Mouse (Mus musculus) left cerebral cortex, adult 2 months (tissue): ENCODE measurements around the gene Slc16a1. TPM values are rescaled to one million over a fixed set of nuclear protein-coding genes. Genes with fewer than 3 reads are reported as not detected.
A peak's percentile ranks its signal among the peaks of the same experiment; 100 is the strongest.

ENCODE experiments used
- DNase-seq, 2 experiments: peaks; one replicate each; pipeline ENCODE4 v3.0.0; 2021 to 2022; ENCODE audit warnings: low spot score in 2 of 2, mixed read lengths in 1 of 2; ENCODE audit errors: extremely low spot score in 1 of 2
- H3K27ac ChIP-seq: fragments of 200-600 bp; 2 replicates; pipeline ENCODE4 v1.8.1; 2022
- H3K4me3 ChIP-seq: fragments of 200-600 bp; 2 replicates; pipeline ENCODE4 v1.8.1; 2022
- CTCF ChIP-seq: fragments of 200-600 bp; IDR thresholded peaks from 2 replicates; pipeline ENCODE4 v1.8.1; 2022; ENCODE audit warnings: antibody characterized with exemption, mild to moderate bottlenecking, moderate library complexity
- intact Hi-C: fragments of 180-260 bp; cut with DNase I; formaldehyde crosslinking; loops from one replicate; pipeline ENCODE4 v1.15.1; 2025
- total RNA-seq, 2 experiments: library from RNA; stranded (reverse); gene quantifications; 2 replicates each; pipeline ENCODE4 v1.2.3; 2021

Slc16a1 gene
- total RNA-seq, 2 experiments from 2014 or later: 16.7 to 17.9 TPM

DNA sequence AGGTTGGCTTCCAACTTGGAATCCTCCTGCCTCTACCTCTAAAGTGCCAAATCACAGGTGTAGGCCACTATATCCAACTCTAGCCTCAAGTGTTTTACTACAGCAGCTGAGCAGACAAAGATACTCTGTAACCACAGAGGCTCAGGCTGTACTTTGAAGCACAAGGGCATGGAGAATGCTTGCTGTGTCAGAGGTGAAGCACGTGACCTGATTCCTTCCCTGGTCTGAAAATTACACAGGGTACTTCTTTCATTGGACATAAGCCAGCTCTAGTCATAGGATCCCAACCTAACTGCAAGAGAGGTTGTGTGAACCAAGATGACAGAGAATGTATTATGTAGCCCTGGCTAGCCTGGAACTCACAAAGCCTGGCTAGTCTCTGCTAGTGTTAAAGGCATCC, 24.4 kb upstream of the Slc16a1 start:
- DNase-seq: no peak

DNA sequence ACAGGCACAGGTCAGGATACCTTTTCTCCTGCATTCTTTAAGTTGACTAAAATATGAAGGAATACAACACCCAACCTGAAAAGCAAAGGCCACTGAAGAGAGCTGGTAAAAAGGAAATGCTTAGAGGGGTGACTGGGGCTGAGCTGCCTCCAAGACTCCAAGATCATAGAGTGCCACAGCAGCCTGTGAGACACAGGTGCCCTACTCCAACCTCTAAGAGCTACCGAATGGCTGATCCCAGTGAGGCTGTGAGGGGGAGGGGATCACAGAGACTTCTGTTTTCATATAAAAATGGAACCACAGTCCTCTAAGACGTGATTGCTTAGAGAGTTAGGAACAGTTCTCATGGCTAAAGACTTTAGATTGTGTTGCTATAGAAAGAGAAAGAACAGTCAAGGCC, 23.3 kb upstream of the Slc16a1 start:
- no peak for DNase-seq

More for the DNA sequence above, 24.4 kb upstream of the Slc16a1 start:
- intact Hi-C loops: no loop called here
- Histone ChIP-seq H3K4me3 (no peak overlapping the region), H3K27ac (no peak overlapping the region)
- no peak for TF ChIP-seq CTCF

DNA sequence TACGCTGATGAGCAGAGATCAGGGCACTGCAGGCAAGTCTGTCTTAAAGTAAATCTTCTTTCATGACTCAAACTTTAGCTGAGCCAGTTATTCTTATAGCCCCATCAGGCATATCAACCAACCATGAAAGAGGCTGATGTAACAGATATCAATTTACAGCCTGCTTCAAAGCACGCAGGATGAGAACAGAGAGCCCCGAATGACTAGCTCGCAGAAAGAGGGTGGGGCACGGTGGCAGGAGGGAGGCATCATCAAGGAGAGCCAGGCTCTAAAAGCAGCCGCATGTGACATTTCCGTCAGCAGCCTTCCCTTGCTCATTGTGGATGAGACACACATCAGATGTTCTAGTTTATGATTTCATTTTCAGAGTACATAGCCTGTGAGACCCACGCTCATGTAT, 22.3 kb upstream of the Slc16a1 start:
- peak; percentile 31 to 50 for DNase-seq
- intact Hi-C loops: no loop called here
- H3K4me3 ChIP-seq: no peak overlapping the region
- peak overlapping the region; percentile 40; the same call in 1 of the 2 replicates for H3K27ac ChIP-seq
- no peak for TF ChIP-seq CTCF

More for the DNA sequence above, 23.3 kb upstream of the Slc16a1 start:
- no peak overlapping the region for H3K4me3 ChIP-seq
- TF ChIP-seq CTCF: no peak
- intact Hi-C loops: no loop called here
- H3K27ac ChIP-seq: no peak overlapping the region; the same call in 1 of the 2 replicates

DNA sequence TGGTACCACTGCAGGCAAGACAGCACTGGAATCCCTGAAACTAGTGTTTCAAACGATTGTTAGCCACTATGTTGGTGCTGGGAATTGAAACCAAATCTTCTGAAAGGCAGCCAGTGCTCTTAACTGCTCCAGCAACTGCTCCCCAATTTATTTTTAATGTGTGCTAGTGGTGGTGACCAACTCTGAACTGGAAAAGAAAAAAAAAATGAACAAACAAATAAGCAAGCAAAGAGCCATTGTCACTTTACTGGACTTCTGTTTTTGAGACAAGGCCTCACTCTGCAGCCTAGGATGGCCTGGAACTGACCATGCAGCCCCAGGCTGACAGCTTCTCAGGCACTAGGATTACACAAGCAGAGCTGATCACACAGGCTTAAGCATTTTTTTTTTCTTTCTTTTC, 16.6 kb upstream of the Slc16a1 start:
- no peak overlapping the region for H3K27ac ChIP-seq
- TF ChIP-seq CTCF: no peak
- no peak overlapping the region for H3K4me3 ChIP-seq
- intact Hi-C loops: no loop called here
- DNase-seq: no peak

DNA sequence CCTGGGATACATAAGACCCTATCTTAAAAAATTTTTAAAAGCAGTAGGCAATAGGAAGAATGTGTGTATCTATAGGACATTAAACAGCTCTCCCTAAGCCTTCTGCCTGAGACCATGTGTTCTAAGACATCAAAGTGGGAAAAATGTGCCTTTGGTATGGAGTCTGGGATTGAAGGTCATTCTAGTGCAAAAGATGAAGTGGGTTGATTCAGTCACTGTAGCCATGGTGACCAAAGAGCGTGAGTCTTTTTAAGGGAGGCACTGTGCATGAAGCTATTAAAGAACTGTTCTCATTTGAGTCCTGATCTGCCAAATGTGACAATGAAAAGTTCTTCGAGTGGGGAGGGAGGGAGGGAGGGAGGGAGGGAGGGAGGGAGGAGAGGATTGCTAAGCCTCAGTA, 8.7 kb upstream of the Slc16a1 start:
- no peak for TF ChIP-seq CTCF
- H3K27ac ChIP-seq: no peak overlapping the region
- intact Hi-C loops: no loop called here
- no peak for DNase-seq
- H3K4me3 ChIP-seq: no peak overlapping the region

DNA sequence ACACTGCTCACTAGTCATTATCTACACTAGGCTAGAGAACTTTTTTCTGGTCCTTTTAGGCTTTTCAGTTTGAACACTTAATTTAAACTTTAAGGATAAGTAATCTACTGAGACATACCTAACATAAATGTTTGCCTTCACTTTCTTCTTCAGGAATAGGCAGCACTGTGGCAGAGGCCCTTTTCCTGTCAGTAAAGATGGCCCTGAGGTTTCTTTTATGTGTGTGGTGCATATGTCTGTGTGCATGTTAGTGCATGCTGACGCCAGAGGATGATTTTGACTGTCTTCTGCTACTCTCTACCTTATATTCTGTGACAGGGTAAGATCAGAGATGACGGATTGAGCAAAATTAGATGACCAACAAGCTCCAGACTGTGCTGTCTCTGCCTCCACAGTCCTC, 7.5 kb upstream of the Slc16a1 start:
- H3K27ac ChIP-seq: no peak overlapping the region
- no peak for DNase-seq
- H3K4me3 ChIP-seq: no peak overlapping the region
- intact Hi-C loops: no loop called here
- TF ChIP-seq CTCF: no peak

DNA sequence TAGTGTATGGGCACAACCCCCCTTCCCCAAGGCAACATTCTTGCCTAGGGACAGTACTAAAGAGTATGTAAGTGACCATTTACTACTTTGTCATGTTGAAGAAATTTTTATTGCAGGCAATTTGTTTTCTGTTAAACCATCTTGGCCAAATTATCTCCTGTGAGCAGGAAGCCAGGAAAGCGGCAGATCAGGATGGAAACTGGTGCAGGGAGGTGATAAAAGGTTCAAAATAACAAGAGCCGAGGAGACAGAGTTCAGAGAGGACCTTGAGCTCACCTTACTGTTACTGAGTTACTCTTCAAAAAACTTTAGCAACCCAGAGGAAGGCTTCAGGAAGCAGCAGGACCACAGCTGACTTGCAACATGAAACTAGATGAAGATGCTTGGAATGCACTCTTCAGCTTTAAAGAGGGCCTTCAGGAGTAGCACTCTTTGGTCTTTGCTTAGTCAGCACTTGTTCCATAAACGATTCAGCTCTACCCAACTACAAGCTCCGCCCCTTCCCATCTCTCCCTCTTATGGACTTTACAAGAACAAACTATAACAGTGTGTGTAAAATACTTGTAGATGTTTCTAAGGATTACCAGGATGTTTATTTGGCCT, 5.8 kb upstream of the Slc16a1 start:
- no peak for DNase-seq
- intact Hi-C loops: no loop called here
- no peak overlapping the region for H3K27ac ChIP-seq
- TF ChIP-seq CTCF: no peak
- no peak overlapping the region for H3K4me3 ChIP-seq

DNA sequence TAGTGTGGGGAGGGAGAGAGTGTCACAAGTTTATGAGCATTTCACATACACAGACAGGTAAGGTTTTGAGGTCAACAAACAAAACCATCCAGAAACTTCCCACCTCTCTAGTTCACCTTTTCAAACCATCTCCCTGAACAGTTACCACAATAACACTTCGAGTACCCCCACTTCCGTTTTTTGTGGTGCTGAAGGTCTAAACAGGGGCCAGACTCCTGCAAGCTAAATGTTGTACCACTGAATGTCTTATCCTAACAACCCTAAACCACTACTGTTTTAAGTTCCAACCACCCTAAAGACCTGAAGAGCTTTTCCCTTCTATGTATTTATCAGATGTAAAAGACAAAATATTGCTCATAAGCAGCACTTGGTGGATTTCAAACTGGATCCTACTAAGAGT, 2.0 kb upstream of the Slc16a1 start:
- no peak for TF ChIP-seq CTCF
- DNase-seq: no peak
- Histone ChIP-seq H3K4me3 (no peak overlapping the region), H3K27ac (no peak overlapping the region)
- intact Hi-C loops: loop anchor here (5.0 kb wide), 1 partner anchor 39 kb away; no protein-coding TSS in a partner anchor

DNA sequence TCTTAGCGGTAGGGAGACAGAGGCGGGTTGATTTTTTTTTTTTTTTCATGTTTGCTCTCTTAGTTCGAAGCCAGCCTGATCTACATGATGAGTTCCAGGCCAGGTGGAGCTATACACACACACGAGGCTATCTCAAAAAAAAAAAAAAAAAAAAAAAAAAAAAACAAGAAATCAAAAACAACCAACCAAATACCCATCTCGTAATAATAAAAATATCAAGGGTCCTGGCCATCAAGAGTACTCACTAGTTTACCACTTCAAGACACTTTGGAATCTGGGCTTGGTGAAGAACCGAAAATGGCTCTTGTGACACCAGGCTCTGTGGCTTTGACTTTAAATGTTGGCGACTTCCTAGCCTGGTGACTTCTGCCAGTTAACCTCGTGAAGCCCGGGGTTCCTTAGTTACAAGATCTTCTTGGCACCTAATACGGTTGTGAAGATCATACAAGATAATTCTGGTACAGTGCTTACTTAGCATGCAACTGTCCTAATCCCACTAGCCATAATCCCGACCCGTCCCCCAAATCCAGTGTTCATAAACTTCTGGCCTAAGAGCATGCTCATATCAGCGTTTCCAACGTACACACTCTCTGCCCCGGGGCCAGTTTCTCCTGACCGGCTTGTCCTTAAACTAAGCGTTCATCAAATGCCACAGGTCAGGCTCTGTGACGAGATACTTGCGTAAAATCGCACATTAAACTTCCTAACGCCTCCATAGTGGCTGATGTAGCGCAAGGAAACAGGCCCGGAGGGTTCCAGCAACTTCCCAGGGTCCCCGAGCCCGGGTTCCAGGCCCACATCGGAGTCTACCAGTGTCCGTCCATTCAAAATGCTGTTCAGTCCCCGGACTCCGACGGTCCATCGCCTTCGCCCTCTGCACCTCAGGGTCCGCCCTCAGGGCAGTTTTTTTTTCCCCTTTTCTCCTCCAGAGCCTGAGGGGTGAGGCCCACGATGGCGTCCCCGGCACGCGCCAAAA, 753 bp upstream of the Slc16a1 start:
- Histone ChIP-seq H3K4me3 (peak overlapping the region; percentile 81), H3K27ac (peak overlapping the region; percentile 97)
- DNase-seq: peak in 1 of 2 experiments; percentile 41
- intact Hi-C loops: loop anchor here (2.0 to 5.0 kb wide), 3 partner anchors 40 to 127 kb away; partner anchors contain the start of gene Lrig2
- no peak for TF ChIP-seq CTCF

DNA sequence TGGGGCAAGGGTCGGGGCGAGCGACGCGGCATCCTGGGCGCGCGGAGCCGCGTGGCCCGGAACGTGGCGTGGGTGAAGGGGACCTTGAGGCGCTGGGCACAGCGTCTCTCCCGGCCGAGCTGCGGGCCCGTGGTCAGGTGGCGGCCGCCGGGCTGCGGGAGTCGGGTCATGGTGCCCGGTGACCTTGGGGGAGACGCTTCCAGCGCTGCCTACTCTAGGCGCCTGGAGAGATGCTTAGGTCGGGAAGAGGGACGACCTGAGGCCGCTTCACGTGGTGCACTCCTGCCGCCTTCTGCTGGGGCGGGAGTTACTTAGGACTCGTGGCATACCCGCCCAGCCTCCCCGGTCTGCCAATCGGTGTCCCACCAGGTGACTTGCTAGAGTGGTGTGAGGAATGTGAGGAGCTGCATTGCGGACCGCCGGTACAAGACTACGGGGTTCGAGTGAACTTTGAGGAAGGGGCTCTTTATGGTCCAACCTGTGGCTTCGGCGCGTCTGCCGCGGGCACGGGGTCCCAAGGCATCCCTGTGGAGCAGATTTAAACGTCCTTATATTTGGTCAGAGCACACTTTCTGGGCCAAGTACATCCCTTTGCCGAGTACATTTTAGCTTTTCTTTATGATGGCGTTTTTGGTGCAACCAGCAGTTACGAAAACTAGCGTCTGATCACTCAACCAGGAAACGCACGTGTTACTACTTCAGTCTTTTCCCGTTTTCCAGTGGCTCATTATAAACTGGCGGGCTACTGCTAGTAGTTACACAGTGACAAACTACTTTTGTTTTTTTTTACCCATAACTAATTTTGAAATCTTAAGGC, 672 bp downstream of the Slc16a1 start:
- H3K4me3 ChIP-seq: peak overlapping the region; percentile 81
- DNase-seq: peak; percentile 48 to 61
- intact Hi-C loops: loop anchor here (2.0 to 5.0 kb wide), 3 partner anchors 42 to 128 kb away; partner anchors contain the start of gene Lrig2
- peak overlapping the region; percentile 97 for H3K27ac ChIP-seq
- TF ChIP-seq CTCF: no peak

DNA sequence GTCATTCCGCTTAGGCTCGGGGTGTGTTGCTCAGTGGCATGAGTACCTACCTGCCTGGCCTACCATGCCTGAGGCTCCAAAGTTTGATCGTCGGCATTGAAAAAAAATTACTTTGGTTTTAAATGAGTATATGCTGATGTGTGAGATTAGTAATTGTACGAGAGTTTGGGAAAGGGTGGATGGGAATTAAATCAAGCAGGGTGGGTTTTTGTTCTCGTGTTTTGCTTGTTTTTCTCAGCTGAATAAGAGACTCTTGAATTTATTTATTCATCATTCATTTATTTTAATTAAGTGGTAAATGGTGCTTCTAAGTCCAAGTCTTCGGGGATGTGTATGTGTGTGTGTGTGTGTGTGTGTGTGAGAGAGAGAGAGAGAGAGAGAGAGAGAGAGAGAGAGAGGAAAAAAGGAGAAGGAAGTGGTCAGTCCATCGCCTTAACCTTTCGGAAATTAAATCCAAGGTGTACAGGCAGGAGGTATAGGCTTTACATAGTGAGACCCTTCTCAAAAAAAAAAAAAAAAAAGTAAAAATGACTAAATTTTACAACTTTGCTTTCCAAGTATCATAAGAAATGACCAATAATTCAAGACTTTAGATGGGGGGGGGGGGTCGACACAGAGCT, 1.4 kb downstream of the Slc16a1 start:
- intact Hi-C loops: loop anchor here (2.0 to 5.0 kb wide), 3 partner anchors 43 to 129 kb away; partner anchors contain the start of gene Lrig2
- DNase-seq: no peak
- no peak for TF ChIP-seq CTCF
- Histone ChIP-seq H3K4me3 (peak overlapping the region; percentile 81), H3K27ac (no peak overlapping the region)
